Mouse (Mus musculus) bone marrow, adult 2 months (tissue): Measurements from ENCODE around the gene AC124502.3.
A peak's percentile ranks its signal among the peaks of the same experiment; 100 is the strongest.

ENCODE experiments used
- CTCF ChIP-seq: fragments of 200-500 bp; IDR thresholded peaks from 2 replicates; pipeline ENCODE4 v1.5.1; 2011; ENCODE audit warnings: low read length, control low read depth; ENCODE audit not compliant: control insufficient read depth, insufficient read depth
- POLR2A ChIP-seq: fragments of 200-500 bp; IDR thresholded peaks from 2 replicates; pipeline ENCODE4 v1.6.1; 2011; ENCODE audit warnings: low read depth, mild to moderate bottlenecking, control low read depth, low read length, borderline replicate concordance; ENCODE audit not compliant: control insufficient read depth

DNA sequence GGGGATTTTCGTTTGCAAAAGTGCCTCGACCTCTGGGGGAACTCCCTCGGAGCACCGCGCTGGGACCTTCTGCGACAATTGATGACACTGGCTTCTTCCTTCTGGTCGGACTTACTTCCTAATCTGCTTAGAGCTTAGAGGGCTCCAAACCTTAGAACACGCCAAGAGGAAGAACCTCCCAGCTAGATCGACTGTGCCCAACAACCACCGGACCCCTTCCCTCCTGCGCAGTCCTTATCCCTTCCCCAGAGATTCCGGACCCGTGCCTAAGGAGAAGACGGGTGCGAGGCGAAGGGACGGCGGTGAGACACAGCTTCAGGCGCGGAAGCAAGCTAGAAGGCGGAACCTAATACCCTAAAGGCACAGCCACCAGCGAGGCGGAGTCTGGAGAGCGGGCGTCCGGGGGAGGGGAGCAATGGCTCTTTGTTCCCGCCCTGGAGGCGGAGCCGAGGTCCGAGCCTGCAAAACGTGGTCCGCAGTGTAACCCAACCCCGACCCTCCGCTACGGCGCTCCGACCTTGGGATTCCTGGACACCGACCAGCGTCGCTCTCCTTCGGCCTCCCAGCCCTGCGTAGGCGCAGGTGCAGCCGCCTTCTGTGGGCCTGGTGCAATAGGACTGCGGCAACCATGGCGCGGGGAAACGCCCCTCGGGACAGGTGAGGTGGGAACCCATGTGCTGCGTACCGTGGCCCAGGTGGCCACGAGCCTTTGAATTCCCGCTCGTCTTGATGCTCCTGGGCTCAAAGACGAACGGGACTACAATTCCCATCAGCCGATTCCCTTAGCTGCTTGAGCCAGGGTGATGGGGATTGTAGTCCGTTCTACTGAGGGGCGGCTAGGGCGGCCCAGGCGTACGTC lies 14.8 kb upstream of the AC124502.3 start, which contains the start of gene Slc29a2:
- TF ChIP-seq POLR2A (peak; percentile 90), CTCF (no peak)
